Mouse (Mus musculus): Measurements from ENCODE around the gene Arhgap23. TPM values are rescaled to one million over a fixed set of nuclear protein-coding genes. Genes with fewer than 3 reads are reported as not detected.

The Arhgap23 gene
- total and polyA plus RNA-seq, 3 experiments: 1.2 to 5.6 (median 4.2) TPM

DNA sequence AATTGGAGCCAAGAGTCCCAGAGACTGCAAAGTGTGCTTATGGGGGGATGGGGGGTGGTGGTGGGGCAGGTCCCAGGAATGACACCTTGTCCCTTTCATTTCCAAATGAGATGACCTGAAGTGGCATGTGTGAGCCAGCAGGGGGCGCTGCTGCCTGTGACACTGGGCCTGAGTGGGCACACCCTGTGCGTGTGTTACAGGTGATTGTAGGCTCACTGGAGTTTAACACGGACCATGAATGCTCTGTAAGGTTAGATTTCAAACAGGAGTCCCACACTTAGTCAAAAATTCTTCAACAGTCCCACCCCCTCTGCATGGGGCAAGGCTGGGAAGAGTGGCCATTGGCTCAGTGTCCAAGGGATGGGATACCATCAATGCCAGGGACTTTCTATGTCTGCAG is 16.7 kb downstream of the Arhgap23 start:
- DNase-seq (ENCODE audit: extremely low read depth): peak; percentile 63
- no peak overlapping the region for H3K9ac ChIP-seq (ENCODE audit: insufficient read depth, low read depth)
- no peak overlapping the region for H3K27ac ChIP-seq (ENCODE audit: insufficient read depth, low read depth)
- peaks cover 19 to 61% of the 10 kb centered on the region in 2 experiments for H3K4me1 ChIP-seq (ENCODE audit: control insufficient read depth in 1 of 2, insufficient read depth in 2 of 2)
- no peaks in the 10 kb centered on the region for H3K79me2 ChIP-seq (replicated peaks; ENCODE audit: control insufficient read depth, extremely low read depth, insufficient read depth, poor library complexity, severe bottlenecking)
- H3K4me2 ChIP-seq (ENCODE audit: insufficient read depth, low read depth, poor library complexity, severe bottlenecking): no peak overlapping the region
- H3K9me3 ChIP-seq (replicated peaks; ENCODE audit: low read length): no peaks in the 10 kb centered on the region
- dilution Hi-C loops (cut with MboI; ENCODE audit: extremely low pct_ligation_motif_present, extremely low pct_unique_long_range_greater_than_20kb, low sequenced_read_pairs) (no loop called here), in situ Hi-C loops (cut with MboI; ENCODE audit: low pct_ligation_motif_present, low pct_unique_long_range_greater_than_20kb, low sequenced_read_pairs) (no loop called here)
- H3K4me3 ChIP-seq (replicated peaks in 1 of 3; ENCODE audit: low read depth in 2 of 3, low read length in 2 of 3, poor library complexity in 1 of 3): no peak overlapping the region
- TF ChIP-seq TCF12 (IDR thresholded peaks at IDR 0.05; ENCODE audit: low read depth, low read length) (no peak), ZMIZ1 (IDR thresholded peaks at IDR 0.05; ENCODE audit: low read depth, low read length) (no peak), IRF4 (IDR thresholded peaks at IDR 0.05; ENCODE audit: low read depth, low read length) (0 out of 2 replicates have a peak, but pooled peaks have one; percentile 21), CTCF (conservative IDR thresholded peaks at IDR 0.05 in 1 of 2, IDR thresholded peaks at IDR 0.05 in 1 of 2; ENCODE audit: low read depth in 2 of 2, low read length in 2 of 2) (peak; percentile 91 to 96), MAX (IDR thresholded peaks at IDR 0.05; ENCODE audit: low read length) (no peak), BHLHE40 (IDR thresholded peaks at IDR 0.05; ENCODE audit: low read depth, low read length) (peak; percentile 45; the same call in 1 of the 2 replicates), KAT2A (IDR thresholded peaks at IDR 0.05; ENCODE audit: insufficient replicate concordance, low read length) (no peak), ETS1 (conservative IDR thresholded peaks at IDR 0.05; ENCODE audit: low read depth, low read length) (no peak), SMC3 (IDR thresholded peaks at IDR 0.05; ENCODE audit: low read depth, low read length) (peak; percentile 96), MAZ (IDR thresholded peaks at IDR 0.05; ENCODE audit: low read depth, low read length) (no peak), ZC3H11A (IDR thresholded peaks at IDR 0.05; ENCODE audit: low read depth, low read length) (peak; percentile 64), USF2 (conservative IDR thresholded peaks at IDR 0.05; ENCODE audit: low read depth, low read length) (no peak), ZKSCAN1 (IDR thresholded peaks at IDR 0.05; ENCODE audit: borderline replicate concordance, low read depth, low read length) (no peak), POLR2A (IDR thresholded peaks at IDR 0.05; ENCODE audit: low read depth, low read length) (no peak), GABPA (IDR thresholded peaks at IDR 0.05; ENCODE audit: insufficient replicate concordance, low read depth, low read length) (no peak), TBP (conservative IDR thresholded peaks at IDR 0.05; ENCODE audit: low read depth, low read length) (no peak), RAD21 (IDR thresholded peaks at IDR 0.05; ENCODE audit: low read depth, low read length) (peak; percentile 93), UBTF (IDR thresholded peaks at IDR 0.05; ENCODE audit: low read depth, low read length) (no peak), HCFC1 (IDR thresholded peaks at IDR 0.05; ENCODE audit: low read depth, low read length) (no peak)
- H3K27me3 ChIP-seq (replicated peaks): no peaks in the 10 kb centered on the region
- peaks cover 0 to 1% of the 10 kb centered on the region in 2 experiments for H3K36me3 ChIP-seq (replicated peaks in 1 of 2; ENCODE audit: control insufficient read depth in 1 of 2, insufficient read depth in 1 of 2, low read length in 1 of 2)

DNA sequence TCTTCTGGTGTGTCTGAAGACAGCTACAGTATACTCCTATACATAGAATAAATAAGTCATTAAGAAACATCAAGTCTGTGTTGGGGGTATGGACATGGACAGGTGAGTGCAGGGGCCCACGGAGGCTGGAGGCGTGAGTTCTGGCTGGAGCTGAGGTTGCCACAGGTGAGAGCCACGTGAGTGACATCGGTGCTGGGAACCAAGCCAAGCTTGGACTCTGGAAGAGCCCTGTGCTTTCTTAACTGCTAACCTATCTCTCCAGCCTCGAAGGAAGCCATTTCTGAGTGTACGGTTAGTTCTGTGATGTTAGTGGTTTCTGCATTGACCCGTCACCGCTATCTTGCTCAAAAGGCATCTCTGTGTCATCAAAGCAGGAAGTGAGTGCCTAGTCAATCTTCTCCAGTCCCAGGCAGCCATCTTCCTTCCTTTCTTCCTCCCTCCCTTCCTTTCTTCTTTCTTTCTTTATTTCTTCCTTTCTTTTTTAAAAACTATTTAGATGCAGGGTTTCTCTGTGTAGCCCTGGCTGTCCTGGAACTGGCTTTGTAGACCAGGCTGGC is 17.7 kb downstream of the Arhgap23 start:
- peaks cover 0 to 4% of the 10 kb centered on the region in 2 experiments for H3K36me3 ChIP-seq (replicated peaks in 1 of 2; ENCODE audit: control insufficient read depth in 1 of 2, insufficient read depth in 1 of 2, low read length in 1 of 2)
- H3K27me3 ChIP-seq (replicated peaks): no peaks in the 10 kb centered on the region
- TF ChIP-seq ELF1 (IDR thresholded peaks at IDR 0.05; ENCODE audit: low read depth, low read length): 0 out of 2 replicates have a peak, but pooled peaks have one; percentile 30
- TF ChIP-seq PAX5 (IDR thresholded peaks at IDR 0.05; ENCODE audit: low read length): no peak
- no peak for TF ChIP-seq JUND (conservative IDR thresholded peaks at IDR 0.05; ENCODE audit: low read depth, low read length)
- in situ Hi-C loops (cut with MboI; ENCODE audit: low pct_ligation_motif_present, low pct_unique_long_range_greater_than_20kb, low sequenced_read_pairs) (no loop called here), dilution Hi-C loops (cut with MboI; ENCODE audit: extremely low pct_ligation_motif_present, extremely low pct_unique_long_range_greater_than_20kb, low sequenced_read_pairs) (no loop called here)
- no peak for DNase-seq (ENCODE audit: extremely low read depth)
- no peak overlapping the region for H3K9ac ChIP-seq (ENCODE audit: insufficient read depth, low read depth)
- H3K4me1 ChIP-seq (ENCODE audit: control insufficient read depth in 1 of 2, insufficient read depth in 2 of 2): peaks cover 13 to 62% of the 10 kb centered on the region in 2 experiments
- no peak overlapping the region for H3K27ac ChIP-seq (ENCODE audit: insufficient read depth, low read depth)
- H3K79me2 ChIP-seq (replicated peaks; ENCODE audit: control insufficient read depth, extremely low read depth, insufficient read depth, poor library complexity, severe bottlenecking): no peaks in the 10 kb centered on the region
- no peak overlapping the region for H3K4me3 ChIP-seq (replicated peaks in 1 of 3; ENCODE audit: low read depth in 2 of 3, low read length in 2 of 3, poor library complexity in 1 of 3)
- H3K4me2 ChIP-seq (ENCODE audit: insufficient read depth, low read depth, poor library complexity, severe bottlenecking): no peak overlapping the region
- H3K9me3 ChIP-seq (replicated peaks; ENCODE audit: low read length): no peaks in the 10 kb centered on the region
